Mouse (Mus musculus) ES-E14 (cell line): ENCODE data around the gene Nme1. TPM values are rescaled to one million over a fixed set of nuclear protein-coding genes. Genes with fewer than 3 reads are reported as not detected.
"Not testable (repeated sequence)": the region's sequence is repeated elsewhere in the genome, so short reads cannot be mapped to it uniquely, and the experiment has no call there.

Experiments used
- DNase-seq: peaks from one replicate; pipeline ENCODE4 v3.0.0-alpha.2; 2013; ENCODE audit warnings: low read depth, low spot score
- H3K27ac ChIP-seq: 2 replicates; pipeline ENCODE4 v1.5.1; 2012; ENCODE audit warnings: low read depth, mild to moderate bottlenecking, low read length, moderate library complexity, mixed read lengths; ENCODE audit not compliant: poor library complexity, insufficient read depth, severe bottlenecking
- H3K36me3 ChIP-seq: 2 replicates; pipeline ENCODE4 v1.6.1; 2012; ENCODE audit warnings: mild to moderate bottlenecking, low read length, moderate library complexity, mixed read lengths; ENCODE audit not compliant: control insufficient read depth, poor library complexity, insufficient read depth, severe bottlenecking
- H3K4me1 ChIP-seq, 2 experiments: fragments of 150-350 bp in 1 of 2; sonication (generic) in 1 of 2; 2 replicates each; pipeline ENCODE4 v1.6.1; 2012; ENCODE audit warnings: low read length in 2 of 2, mild to moderate bottlenecking in 1 of 2, mixed read lengths in 1 of 2; ENCODE audit not compliant: control insufficient read depth in 2 of 2, insufficient read depth in 2 of 2, poor library complexity in 1 of 2
- H3K4me3 ChIP-seq, 2 experiments: fragments of 150-350 bp in 1 of 2; sonication (generic) in 1 of 2; 2 replicates each; pipeline ENCODE4 v1.5.1; 2012; ENCODE audit warnings: low read length in 2 of 2, low read depth in 1 of 2, mild to moderate bottlenecking in 1 of 2, mixed read lengths in 1 of 2; ENCODE audit not compliant: insufficient read depth in 1 of 2, poor library complexity in 1 of 2, severe bottlenecking in 1 of 2
- H3K9ac ChIP-seq: 2 replicates; pipeline ENCODE4 v1.6.1; 2012; ENCODE audit warnings: low read depth, mild to moderate bottlenecking, low read length, mixed read lengths; ENCODE audit not compliant: poor library complexity, insufficient read depth, severe bottlenecking
- H3K9me3 ChIP-seq: fragments of 150-350 bp; sonication (generic); 2 replicates; pipeline ENCODE4 v1.6.1; 2012; ENCODE audit warnings: low read depth, mild to moderate bottlenecking, low read length; ENCODE audit not compliant: control insufficient read depth, insufficient read depth
- CHD2 ChIP-seq: IDR thresholded peaks from 2 replicates; pipeline ENCODE4 v1.6.1; 2014; ENCODE audit warnings: mild to moderate bottlenecking, low read depth, low read length, inconsistent platforms
- HCFC1 ChIP-seq: IDR thresholded peaks from 2 replicates; pipeline ENCODE4 v1.6.1; 2012; ENCODE audit warnings: low read length, inconsistent platforms, borderline replicate concordance; ENCODE audit not compliant: insufficient read depth
- MAFK ChIP-seq: IDR thresholded peaks from 2 replicates; pipeline ENCODE4 v1.6.1; 2014; ENCODE audit warnings: mild to moderate bottlenecking, low read depth, low read length, inconsistent platforms; ENCODE audit not compliant: insufficient read depth
- ZC3H11A ChIP-seq: IDR thresholded peaks from 2 replicates; pipeline ENCODE4 v1.6.1; 2012; ENCODE audit warnings: low read depth, mild to moderate bottlenecking, inconsistent platforms, low read length, borderline replicate concordance
- ZNF384 ChIP-seq: IDR thresholded peaks from 2 replicates; pipeline ENCODE4 v1.6.1; 2012; ENCODE audit warnings: low read depth, low read length, inconsistent platforms
- in situ Hi-C, 2 experiments: fragments of 600-800 bp; cut with MboI; formaldehyde crosslinking; loops; one replicate each; pipeline ENCODE4 v1.15.1; 2025; ENCODE audit warnings: low sequenced_read_pairs in 2 of 2, inconsistent platforms in 1 of 2; ENCODE audit not compliant: unreplicated experiment in 2 of 2
- total RNA-seq: library from RNA; depleted of rRNA; stranded (reverse); fragments of 300-350 nt; gene quantifications from 2 replicates; pipeline ENCODE4 v1.2.3, GENCODE M21; 2012

Nme1 gene
- total RNA-seq, 1 experiment, result 141 TPM

- no peak overlapping the region for H3K9ac ChIP-seq
- in situ Hi-C loops, result no loop called here
- TF ChIP-seq MAFK, result no peak
- peaks cover 43% of the 10 kb centered on the region for H3K36me3 ChIP-seq
- DNase-seq, result no peak
- H3K9me3 ChIP-seq, result no peaks in the 10 kb centered on the region
- no peak overlapping the region for H3K4me3 ChIP-seq
- peaks cover 0 to 5% of the 10 kb centered on the region in 2 experiments; a peak in 3 of 4 replicates for H3K4me1 ChIP-seq
- H3K27ac ChIP-seq, result no peak overlapping the region
Measured at GRCm38 (mm10) chr11:93948887-93949567, 19.3 kb downstream of the Nme1 start.

GRCm38 (mm10) chr11:93944986-93945385 lies 23.3 kb downstream of the Nme1 start:
- H3K4me1 ChIP-seq, result no peaks in the 10 kb centered on the region
- TF ChIP-seq MAFK, result no peak
- TF ChIP-seq CHD2, result no peak
- TF ChIP-seq ZNF384, result no peak
- no peak for TF ChIP-seq HCFC1
- TF ChIP-seq ZC3H11A, result no peak
- no peaks in the 10 kb centered on the region for H3K9me3 ChIP-seq
- H3K9ac ChIP-seq, result no peak overlapping the region
- in situ Hi-C loops, result no loop called here
- DNase-seq, result no peak
- H3K36me3 ChIP-seq, result peaks cover 17% of the 10 kb centered on the region
- H3K27ac ChIP-seq, result no peak overlapping the region
- H3K4me3 ChIP-seq, result no peak overlapping the region

GRCm38 (mm10) chr11:93940906-93941305 lies 27.4 kb downstream of the Nme1 start:
- Histone ChIP-seq H3K9ac (no peak overlapping the region), H3K9me3 (no peaks in the 10 kb centered on the region), H3K4me3 (no peak overlapping the region), H3K36me3 (peaks cover 10% of the 10 kb centered on the region), H3K27ac (no peak overlapping the region), H3K4me1 (no peaks in the 10 kb centered on the region)
- in situ Hi-C loops, result no loop called here
- no peak for DNase-seq
- TF ChIP-seq ZNF384, result no peak

- DNase-seq, result no peak
Measured at GRCm38 (mm10) chr11:93929106-93929505, 39.2 kb downstream of the Nme1 start.

GRCm38 (mm10) chr11:93915019-93915418 lies 53.3 kb downstream of the Nme1 start:
- H3K27ac ChIP-seq, H3K4me1 ChIP-seq, H3K9me3 ChIP-seq, H3K9ac ChIP-seq, in situ Hi-C loops, DNase-seq, H3K4me3 ChIP-seq: not testable (repeated sequence)
- peaks cover 15% of the 10 kb centered on the region for H3K36me3 ChIP-seq

More at GRCm38 (mm10) chr11:93929106-93929505, 39.2 kb downstream of the Nme1 start:
- TF ChIP-seq CHD2 (no peak), HCFC1 (no peak), MAFK (no peak), ZC3H11A (no peak), ZNF384 (no peak)
- in situ Hi-C loops, result no loop called here
- Histone ChIP-seq H3K36me3 (peaks cover 14% of the 10 kb centered on the region), H3K4me1 (no peaks in the 10 kb centered on the region), H3K4me3 (no peak overlapping the region), H3K27ac (no peak overlapping the region), H3K9me3 (no peaks in the 10 kb centered on the region), H3K9ac (no peak overlapping the region)
